Mouse (Mus musculus): ENCODE data around the gene Plxna1.

Gene Plxna1

GRCm38 (mm10) chr6:89361418-89362280 is 771 bp downstream of the Plxna1 start:
- DNase-seq (ENCODE audit: low read depth, low spot score), result peak; percentile 41

GRCm38 (mm10) chr6:89360709-89361417 is 1.6 kb downstream of the Plxna1 start:
- DNase-seq (ENCODE audit: low read depth, low spot score), result no peak

GRCm38 (mm10) chr6:89359771-89360708 is 2.4 kb downstream of the Plxna1 start:
- DNase-seq (ENCODE audit: low read depth, low spot score), result no peak

GRCm38 (mm10) chr6:89359192-89359591 is 3.2 kb downstream of the Plxna1 start:
- no peak for DNase-seq (ENCODE audit: low read depth, low spot score)

GRCm38 (mm10) chr6:89355661-89356060 is 6.8 kb downstream of the Plxna1 start:
- no peak for DNase-seq (ENCODE audit: low read depth, low spot score)

GRCm38 (mm10) chr6:89354726-89355125 is 7.7 kb downstream of the Plxna1 start:
- DNase-seq (ENCODE audit: low read depth, low spot score), result no peak

- DNase-seq (ENCODE audit: low read depth, low spot score), result no peak
Observed at GRCm38 (mm10) chr6:89354076-89354475, 8.3 kb downstream of the Plxna1 start.

- no peak for DNase-seq (ENCODE audit: low read depth, low spot score)
Observed at GRCm38 (mm10) chr6:89353101-89353500, 9.3 kb downstream of the Plxna1 start.

GRCm38 (mm10) chr6:89351441-89352137 is 10.8 kb downstream of the Plxna1 start:
- peak; percentile 53 for DNase-seq (ENCODE audit: low read depth, low spot score)

GRCm38 (mm10) chr6:89350520-89350919 is 11.9 kb downstream of the Plxna1 start:
- no peak for DNase-seq (ENCODE audit: low read depth, low spot score)

- no peak for DNase-seq (ENCODE audit: low read depth, low spot score)
Observed at GRCm38 (mm10) chr6:89350037-89350515, 12.3 kb downstream of the Plxna1 start.

GRCm38 (mm10) chr6:89348363-89348762 is 14.1 kb downstream of the Plxna1 start:
- DNase-seq (ENCODE audit: low read depth, low spot score), result no peak

- DNase-seq (ENCODE audit: low read depth, low spot score), result no peak
Observed at GRCm38 (mm10) chr6:89347792-89348191, 14.6 kb downstream of the Plxna1 start.

GRCm38 (mm10) chr6:89345855-89346254 is 16.6 kb downstream of the Plxna1 start:
- DNase-seq (ENCODE audit: low read depth, low spot score), result no peak

GRCm38 (mm10) chr6:89345486-89345785 is 17.0 kb downstream of the Plxna1 start:
- no peak for DNase-seq (ENCODE audit: low read depth, low spot score)

- peak; percentile 94 for DNase-seq (ENCODE audit: low read depth, low spot score)
Observed at GRCm38 (mm10) chr6:89344613-89345485, 17.6 kb downstream of the Plxna1 start.

- no peak for DNase-seq (ENCODE audit: low read depth, low spot score)
Observed at GRCm38 (mm10) chr6:89341981-89342380, 20.4 kb downstream of the Plxna1 start.

- no peak for DNase-seq (ENCODE audit: low read depth, low spot score)
Observed at GRCm38 (mm10) chr6:89339447-89339846, 23.0 kb downstream of the Plxna1 start.

GRCm38 (mm10) chr6:89338733-89339132 is 23.7 kb downstream of the Plxna1 start:
- no peak for DNase-seq (ENCODE audit: low read depth, low spot score)

GRCm38 (mm10) chr6:89337574-89337973 is 24.8 kb downstream of the Plxna1 start:
- no peak for DNase-seq (ENCODE audit: low read depth, low spot score)
